Mouse (Mus musculus) heart, embryonic 15.5 days (tissue): ENCODE data around the gene Hexb. TPM values are rescaled to one million over a fixed set of nuclear protein-coding genes. Genes with fewer than 3 reads are reported as not detected.

Experiments
- ATAC-seq: fragments of 200-750 bp; cut with Nextera tagmentation; replicated peaks from 2 replicates; pipeline ENCODE4 v1.8.0; 2017; ENCODE audit warnings: low read depth, moderate TSS enrichment; ENCODE audit not compliant: insufficient number of reproducible peaks, insufficient read depth, low FRiP score
- H3K27ac ChIP-seq: fragments of 300-500 bp; sonication (generic); 2 replicates; pipeline ENCODE4 v1.5.1; 2015; ENCODE audit warnings: mild to moderate bottlenecking, inconsistent platforms
- H3K27me3 ChIP-seq: fragments of 300-500 bp; sonication (generic); 2 replicates; pipeline ENCODE4 v1.6.1; 2015; ENCODE audit warnings: inconsistent platforms
- H3K36me3 ChIP-seq: fragments of 300-500 bp; sonication (generic); 2 replicates; pipeline ENCODE4 v1.6.1; 2015; ENCODE audit warnings: mild to moderate bottlenecking, inconsistent platforms
- H3K4me1 ChIP-seq: fragments of 300-500 bp; sonication (generic); replicated peaks from 2 replicates; pipeline ENCODE4 v1.6.1; 2015; ENCODE audit warnings: inconsistent platforms
- H3K4me2 ChIP-seq: fragments of 300-500 bp; sonication (generic); 2 replicates; pipeline ENCODE4 v1.6.1; 2015; ENCODE audit warnings: inconsistent platforms, mild to moderate bottlenecking, moderate library complexity
- H3K4me3 ChIP-seq: fragments of 300-500 bp; sonication (generic); 2 replicates; pipeline ENCODE4 v1.5.1; 2015; ENCODE audit warnings: mild to moderate bottlenecking, inconsistent platforms
- H3K9ac ChIP-seq: fragments of 300-500 bp; sonication (generic); 2 replicates; pipeline ENCODE4 v1.6.1; 2015; ENCODE audit warnings: mild to moderate bottlenecking, inconsistent platforms
- H3K9me3 ChIP-seq: fragments of 300-500 bp; sonication (generic); replicated peaks from 2 replicates; pipeline ENCODE4 v1.6.1; 2016; ENCODE audit warnings: inconsistent platforms
- WGBS: fragments of 180-500 bp; shearing (Covaris S2); methylation state at CpG from one replicate; pipeline ENCODE4 v1.1.7; 2015; ENCODE audit warnings: mixed read lengths; 5-methylcytosine and 5-hydroxymethylcytosine counted together
- polyA plus RNA-seq: library from polyadenylated mRNA; unstranded; fragments of >200 nt; fragmentation: Nextera tagmentation; extraction: Ambion mirVana; gene quantifications from 2 replicates; pipeline ENCODE4 v1.2.1, GENCODE M21; 2015

Hexb gene
- polyA plus RNA-seq, 1 experiment from 2014 or later, result 35.1 TPM

GRCm38 (mm10) chr13:97199123-97199522 lies 966 bp upstream of the Hexb start:
- WGBS, result 77% methylated on average over 2 of the region's 2 CpGs
- Histone ChIP-seq H3K27me3 (no peaks in the 10 kb centered on the region), H3K9me3 (no peaks in the 10 kb centered on the region), H3K4me3 (no peak overlapping the region), H3K4me2 (no peak overlapping the region), H3K27ac (no peak overlapping the region), H3K9ac (no peak overlapping the region), H3K36me3 (no peaks in the 10 kb centered on the region), H3K4me1 (peaks cover 15% of the 10 kb centered on the region)
- no peak for ATAC-seq

GRCm38 (mm10) chr13:97196925-97197218 lies 1.3 kb downstream of the Hexb start:
- Histone ChIP-seq H3K9me3 (no peaks in the 10 kb centered on the region), H3K4me1 (peaks cover 18% of the 10 kb centered on the region), H3K36me3 (no peaks in the 10 kb centered on the region), H3K27ac (no peak overlapping the region), H3K4me2 (peak overlapping the region; percentile 92), H3K27me3 (no peaks in the 10 kb centered on the region), H3K9ac (no peak overlapping the region), H3K4me3 (0 out of 2 replicates have a peak overlapping the region, but pooled peaks have one; percentile 69)
- ATAC-seq, result no peak
- 83% methylated on average over 2 of the region's 2 CpGs for WGBS

GRCm38 (mm10) chr13:97196186-97196924 lies 1.8 kb downstream of the Hexb start:
- WGBS, result 77% methylated on average over 12 of the region's 12 CpGs
- H3K4me1 ChIP-seq, result peaks cover 18% of the 10 kb centered on the region
- no peak overlapping the region for H3K27ac ChIP-seq
- H3K4me2 ChIP-seq, result peak overlapping the region; percentile 92; the same call in 1 of the 2 replicates
- H3K9ac ChIP-seq, result no peak overlapping the region
- ATAC-seq, result no peak
- H3K9me3 ChIP-seq, result no peaks in the 10 kb centered on the region
- 0 out of 2 replicates have a peak overlapping the region, but pooled peaks have one; percentile 8 for H3K4me3 ChIP-seq
- H3K27me3 ChIP-seq, result no peaks in the 10 kb centered on the region
- H3K36me3 ChIP-seq, result no peaks in the 10 kb centered on the region

- H3K4me3 ChIP-seq, result no peak overlapping the region
- H3K36me3 ChIP-seq, result peaks cover 6% of the 10 kb centered on the region; the same call in 1 of the 2 replicates
- ATAC-seq, result no peak
- H3K4me2 ChIP-seq, result no peak overlapping the region
- H3K4me1 ChIP-seq, result peaks cover 18% of the 10 kb centered on the region
- no peaks in the 10 kb centered on the region for H3K27me3 ChIP-seq
- 36% methylated on average over 7 of the region's 7 CpGs for WGBS
- no peaks in the 10 kb centered on the region for H3K9me3 ChIP-seq
- no peak overlapping the region for H3K27ac ChIP-seq
- no peak overlapping the region for H3K9ac ChIP-seq
These were observed 4.7 kb downstream of the Hexb start for GRCm38 (mm10) chr13:97193420-97193819.

- Histone ChIP-seq H3K36me3 (peaks cover 8% of the 10 kb centered on the region; the same call in 1 of the 2 replicates), H3K9ac (no peak overlapping the region), H3K27ac (no peak overlapping the region), H3K9me3 (no peaks in the 10 kb centered on the region), H3K4me1 (peaks cover 20% of the 10 kb centered on the region), H3K27me3 (no peaks in the 10 kb centered on the region), H3K4me2 (no peak overlapping the region), H3K4me3 (no peak overlapping the region)
- ATAC-seq, result no peak
- WGBS, result 86% methylated on average over 11 of the region's 11 CpGs
These were observed 5.5 kb downstream of the Hexb start for GRCm38 (mm10) chr13:97192649-97193048.

GRCm38 (mm10) chr13:97187693-97188092 lies 10.5 kb downstream of the Hexb start:
- 58% methylated on average over 5 of the region's 5 CpGs for WGBS
- H3K27ac ChIP-seq, result no peak overlapping the region

GRCm38 (mm10) chr13:97186346-97186745 lies 11.8 kb downstream of the Hexb start:
- ATAC-seq, result no peak
- WGBS, result 75% methylated on average over 4 of the region's 4 CpGs
- Histone ChIP-seq H3K4me1 (peaks cover 15% of the 10 kb centered on the region), H3K27me3 (no peaks in the 10 kb centered on the region), H3K9me3 (no peaks in the 10 kb centered on the region), H3K4me3 (no peak overlapping the region), H3K4me2 (no peak overlapping the region), H3K9ac (no peak overlapping the region), H3K36me3 (peaks cover 12% of the 10 kb centered on the region), H3K27ac (no peak overlapping the region)

More at GRCm38 (mm10) chr13:97187693-97188092, 10.5 kb downstream of the Hexb start:
- Histone ChIP-seq H3K36me3 (peaks cover 9% of the 10 kb centered on the region), H3K9ac (no peak overlapping the region), H3K4me3 (no peak overlapping the region), H3K27me3 (no peaks in the 10 kb centered on the region), H3K4me1 (peaks cover 15% of the 10 kb centered on the region), H3K4me2 (no peak overlapping the region), H3K9me3 (no peaks in the 10 kb centered on the region)
- ATAC-seq, result no peak

GRCm38 (mm10) chr13:97184656-97185055 lies 13.5 kb downstream of the Hexb start:
- H3K4me2 ChIP-seq, result no peak overlapping the region
- no peaks in the 10 kb centered on the region for H3K27me3 ChIP-seq
- H3K27ac ChIP-seq, result peak overlapping the region; percentile 52
- peaks cover 16% of the 10 kb centered on the region for H3K36me3 ChIP-seq
- H3K9me3 ChIP-seq, result no peaks in the 10 kb centered on the region
- no peak overlapping the region for H3K9ac ChIP-seq
- peaks cover 15% of the 10 kb centered on the region for H3K4me1 ChIP-seq
- no peak; the same call in 1 of the 2 replicates for ATAC-seq
- WGBS, result 12% methylated on average over 5 of the region's 5 CpGs
- no peak overlapping the region for H3K4me3 ChIP-seq

GRCm38 (mm10) chr13:97184168-97184567 lies 14.0 kb downstream of the Hexb start:
- Histone ChIP-seq H3K4me1 (peaks cover 15% of the 10 kb centered on the region), H3K9ac (no peak overlapping the region), H3K4me2 (no peak overlapping the region), H3K9me3 (no peaks in the 10 kb centered on the region), H3K27ac (peak overlapping the region; percentile 52; the same call in 1 of the 2 replicates), H3K36me3 (peaks cover 21% of the 10 kb centered on the region), H3K27me3 (no peaks in the 10 kb centered on the region), H3K4me3 (no peak overlapping the region)
- ATAC-seq, result no peak
- 69% methylated on average over 2 of the region's 2 CpGs for WGBS

GRCm38 (mm10) chr13:97182821-97183220 lies 15.3 kb downstream of the Hexb start:
- no peaks in the 10 kb centered on the region for H3K9me3 ChIP-seq
- no peak overlapping the region for H3K27ac ChIP-seq
- H3K4me1 ChIP-seq, result peaks cover 11% of the 10 kb centered on the region
- no peak overlapping the region for H3K9ac ChIP-seq
- peaks cover 27% of the 10 kb centered on the region for H3K36me3 ChIP-seq
- H3K27me3 ChIP-seq, result no peaks in the 10 kb centered on the region
- H3K4me2 ChIP-seq, result no peak overlapping the region
- no peak for ATAC-seq
- 81% methylated on average over 4 of the region's 4 CpGs for WGBS
- no peak overlapping the region for H3K4me3 ChIP-seq

GRCm38 (mm10) chr13:97180113-97180828 lies 17.9 kb downstream of the Hexb start:
- no peak overlapping the region for H3K27ac ChIP-seq
- no peak overlapping the region for H3K4me2 ChIP-seq
- H3K9ac ChIP-seq, result no peak overlapping the region
- H3K9me3 ChIP-seq, result no peaks in the 10 kb centered on the region
- peaks cover 50% of the 10 kb centered on the region for H3K36me3 ChIP-seq
- WGBS, result 80% methylated on average over 6 of the region's 6 CpGs
- ATAC-seq, result no peak
- no peak overlapping the region for H3K4me3 ChIP-seq
- H3K27me3 ChIP-seq, result no peaks in the 10 kb centered on the region
- H3K4me1 ChIP-seq, result peaks cover 8% of the 10 kb centered on the region
